Mouse (Mus musculus): ENCODE data around the gene Rxfp2. TPM values are rescaled to one million over a fixed set of nuclear protein-coding genes. Genes with fewer than 3 reads are reported as not detected.
A peak's percentile ranks its signal among the peaks of the same experiment; 100 is the strongest.

Gene Rxfp2
- polyA plus RNA-seq, 1 experiment from 2014 or later = 0.33 TPM

- 56% methylated on average over 5 of the region's 5 CpGs for WGBS
- no peaks in the 10 kb centered on the region for H3K4me1 ChIP-seq (replicated peaks; ENCODE audit: control insufficient read depth, insufficient read depth, low read length)
- no peak overlapping the region for H3K9ac ChIP-seq (ENCODE audit: low read length)
- no peak overlapping the region for H3K4me2 ChIP-seq (ENCODE audit: low read depth, low read length, severe bottlenecking)
- H3K27ac ChIP-seq (ENCODE audit: low read depth, low read length) = no peak overlapping the region
- H3K9me3 ChIP-seq (ENCODE audit: control insufficient read depth, low read length) = no peaks in the 10 kb centered on the region
- no peak for ATAC-seq (replicated peaks; ENCODE audit: low FRiP score)
- H3K27me3 ChIP-seq (ENCODE audit: control insufficient read depth, insufficient read depth, low read length) = no peaks in the 10 kb centered on the region
- no peaks in the 10 kb centered on the region for H3K36me3 ChIP-seq (ENCODE audit: control insufficient read depth, insufficient read depth, low read length)
- DNase-seq (ENCODE audit: low spot score) = peak; percentile 73
- no peak overlapping the region for H3K4me3 ChIP-seq (ENCODE audit: low read depth, low read length)
These were observed 33.4 kb downstream of the Rxfp2 start for GRCm38 (mm10) chr5:150051828-150052227.

- ATAC-seq (replicated peaks; ENCODE audit: low FRiP score) (no peak), DNase-seq (ENCODE audit: low spot score) (no peak)
- H3K4me3 ChIP-seq (ENCODE audit: low read depth, low read length) = no peak overlapping the region
- H3K27me3 ChIP-seq (ENCODE audit: control insufficient read depth, insufficient read depth, low read length) = no peaks in the 10 kb centered on the region
- H3K27ac ChIP-seq (ENCODE audit: low read depth, low read length) = no peak overlapping the region
- no peak overlapping the region for H3K9ac ChIP-seq (ENCODE audit: low read length)
- no peak overlapping the region for H3K4me2 ChIP-seq (ENCODE audit: low read depth, low read length, severe bottlenecking)
- 89% methylated on average over 4 of the region's 4 CpGs for WGBS
- H3K9me3 ChIP-seq (ENCODE audit: control insufficient read depth, low read length) = no peaks in the 10 kb centered on the region
- no peaks in the 10 kb centered on the region for H3K4me1 ChIP-seq (replicated peaks; ENCODE audit: control insufficient read depth, insufficient read depth, low read length)
- no peaks in the 10 kb centered on the region for H3K36me3 ChIP-seq (ENCODE audit: control insufficient read depth, insufficient read depth, low read length)
These were observed 34.8 kb downstream of the Rxfp2 start for GRCm38 (mm10) chr5:150053294-150053693.

- no peak for ATAC-seq (replicated peaks; ENCODE audit: low FRiP score)
- H3K4me1 ChIP-seq (replicated peaks; ENCODE audit: control insufficient read depth, insufficient read depth, low read length) = no peaks in the 10 kb centered on the region
- no peaks in the 10 kb centered on the region for H3K9me3 ChIP-seq (ENCODE audit: control insufficient read depth, low read length)
- DNase-seq (ENCODE audit: low spot score) = no peak
- H3K27me3 ChIP-seq (ENCODE audit: control insufficient read depth, insufficient read depth, low read length) = no peaks in the 10 kb centered on the region
- no peak overlapping the region for H3K27ac ChIP-seq (ENCODE audit: low read depth, low read length)
- no peak overlapping the region for H3K9ac ChIP-seq (ENCODE audit: low read length)
- H3K4me2 ChIP-seq (ENCODE audit: low read depth, low read length, severe bottlenecking) = no peak overlapping the region
- 90% methylated on average over 7 of the region's 7 CpGs for WGBS
- H3K4me3 ChIP-seq (ENCODE audit: low read depth, low read length) = no peak overlapping the region
- no peaks in the 10 kb centered on the region for H3K36me3 ChIP-seq (ENCODE audit: control insufficient read depth, insufficient read depth, low read length)
These were observed 35.5 kb downstream of the Rxfp2 start for GRCm38 (mm10) chr5:150053956-150054355.

GRCm38 (mm10) chr5:150055322-150055721 lies 36.8 kb downstream of the Rxfp2 start:
- WGBS = 97% methylated on average over 1 of the region's 1 CpGs
- no peak overlapping the region for H3K9ac ChIP-seq (ENCODE audit: low read length)
- H3K4me2 ChIP-seq (ENCODE audit: low read depth, low read length, severe bottlenecking) = no peak overlapping the region
- H3K4me1 ChIP-seq (replicated peaks; ENCODE audit: control insufficient read depth, insufficient read depth, low read length) = no peaks in the 10 kb centered on the region
- no peak for DNase-seq (ENCODE audit: low spot score)
- no peak for ATAC-seq (replicated peaks; ENCODE audit: low FRiP score)
- no peaks in the 10 kb centered on the region for H3K9me3 ChIP-seq (ENCODE audit: control insufficient read depth, low read length)
- H3K27me3 ChIP-seq (ENCODE audit: control insufficient read depth, insufficient read depth, low read length) = no peaks in the 10 kb centered on the region
- H3K27ac ChIP-seq (ENCODE audit: low read depth, low read length) = no peak overlapping the region
- H3K4me3 ChIP-seq (ENCODE audit: low read depth, low read length) = no peak overlapping the region
- H3K36me3 ChIP-seq (ENCODE audit: control insufficient read depth, insufficient read depth, low read length) = no peaks in the 10 kb centered on the region

- Histone ChIP-seq H3K9me3 (ENCODE audit: control insufficient read depth, low read length) (no peaks in the 10 kb centered on the region), H3K36me3 (ENCODE audit: control insufficient read depth, insufficient read depth, low read length) (no peaks in the 10 kb centered on the region), H3K9ac (ENCODE audit: low read length) (no peak overlapping the region), H3K27ac (ENCODE audit: low read depth, low read length) (no peak overlapping the region), H3K4me1 (replicated peaks; ENCODE audit: control insufficient read depth, insufficient read depth, low read length) (no peaks in the 10 kb centered on the region), H3K4me2 (ENCODE audit: low read depth, low read length, severe bottlenecking) (no peak overlapping the region), H3K27me3 (ENCODE audit: control insufficient read depth, insufficient read depth, low read length) (no peaks in the 10 kb centered on the region), H3K4me3 (ENCODE audit: low read depth, low read length) (no peak overlapping the region)
- DNase-seq (ENCODE audit: low spot score) (peak; percentile 23), ATAC-seq (replicated peaks; ENCODE audit: low FRiP score) (no peak)
- WGBS = 82% methylated on average over 5 of the region's 5 CpGs
These were observed 37.6 kb downstream of the Rxfp2 start for GRCm38 (mm10) chr5:150056056-150056455.

GRCm38 (mm10) chr5:150058845-150059244 lies 40.4 kb downstream of the Rxfp2 start:
- 81% methylated on average over 5 of the region's 5 CpGs for WGBS
- Histone ChIP-seq H3K9ac (ENCODE audit: low read length) (no peak overlapping the region), H3K9me3 (ENCODE audit: control insufficient read depth, low read length) (no peaks in the 10 kb centered on the region)

GRCm38 (mm10) chr5:150059466-150059865 lies 41.0 kb downstream of the Rxfp2 start:
- ATAC-seq (replicated peaks; ENCODE audit: low FRiP score) (no peak), DNase-seq (ENCODE audit: low spot score) (no peak)
- WGBS = 96% methylated on average over 9 of the region's 9 CpGs
- Histone ChIP-seq H3K27ac (ENCODE audit: low read depth, low read length) (no peak overlapping the region), H3K36me3 (ENCODE audit: control insufficient read depth, insufficient read depth, low read length) (no peaks in the 10 kb centered on the region), H3K27me3 (ENCODE audit: control insufficient read depth, insufficient read depth, low read length) (no peaks in the 10 kb centered on the region), H3K4me1 (replicated peaks; ENCODE audit: control insufficient read depth, insufficient read depth, low read length) (no peaks in the 10 kb centered on the region), H3K9me3 (ENCODE audit: control insufficient read depth, low read length) (no peaks in the 10 kb centered on the region), H3K4me3 (ENCODE audit: low read depth, low read length) (no peak overlapping the region), H3K9ac (ENCODE audit: low read length) (no peak overlapping the region), H3K4me2 (ENCODE audit: low read depth, low read length, severe bottlenecking) (no peak overlapping the region)

More at GRCm38 (mm10) chr5:150058845-150059244, 40.4 kb downstream of the Rxfp2 start:
- Histone ChIP-seq H3K4me1 (replicated peaks; ENCODE audit: control insufficient read depth, insufficient read depth, low read length) (no peaks in the 10 kb centered on the region), H3K27ac (ENCODE audit: low read depth, low read length) (no peak overlapping the region), H3K27me3 (ENCODE audit: control insufficient read depth, insufficient read depth, low read length) (no peaks in the 10 kb centered on the region), H3K36me3 (ENCODE audit: control insufficient read depth, insufficient read depth, low read length) (no peaks in the 10 kb centered on the region), H3K4me2 (ENCODE audit: low read depth, low read length, severe bottlenecking) (no peak overlapping the region), H3K4me3 (ENCODE audit: low read depth, low read length) (no peak overlapping the region)
- peak; percentile 33 for DNase-seq (ENCODE audit: low spot score)
- no peak for ATAC-seq (replicated peaks; ENCODE audit: low FRiP score)

- Histone ChIP-seq H3K4me2 (ENCODE audit: low read depth, low read length, severe bottlenecking) (no peak overlapping the region), H3K4me3 (ENCODE audit: low read depth, low read length) (no peak overlapping the region), H3K9ac (ENCODE audit: low read length) (no peak overlapping the region), H3K36me3 (ENCODE audit: control insufficient read depth, insufficient read depth, low read length) (no peaks in the 10 kb centered on the region), H3K27me3 (ENCODE audit: control insufficient read depth, insufficient read depth, low read length) (no peaks in the 10 kb centered on the region), H3K4me1 (replicated peaks; ENCODE audit: control insufficient read depth, insufficient read depth, low read length) (no peaks in the 10 kb centered on the region), H3K9me3 (ENCODE audit: control insufficient read depth, low read length) (no peaks in the 10 kb centered on the region), H3K27ac (ENCODE audit: low read depth, low read length) (no peak overlapping the region)
- 90% methylated on average over 9 of the region's 9 CpGs for WGBS
- no peak for ATAC-seq (replicated peaks; ENCODE audit: low FRiP score)
- DNase-seq (ENCODE audit: low spot score) = no peak
These were observed 42.6 kb downstream of the Rxfp2 start for GRCm38 (mm10) chr5:150061086-150061485.

- no peak overlapping the region for H3K4me3 ChIP-seq (ENCODE audit: low read depth, low read length)
- no peak overlapping the region for H3K9ac ChIP-seq (ENCODE audit: low read length)
- ATAC-seq (replicated peaks; ENCODE audit: low FRiP score) (no peak), DNase-seq (ENCODE audit: low spot score) (no peak)
- H3K27ac ChIP-seq (ENCODE audit: low read depth, low read length) = no peak overlapping the region
- H3K4me1 ChIP-seq (replicated peaks; ENCODE audit: control insufficient read depth, insufficient read depth, low read length) = no peaks in the 10 kb centered on the region
- no peaks in the 10 kb centered on the region for H3K36me3 ChIP-seq (ENCODE audit: control insufficient read depth, insufficient read depth, low read length)
- WGBS = 67% methylated on average over 10 of the region's 10 CpGs
- H3K4me2 ChIP-seq (ENCODE audit: low read depth, low read length, severe bottlenecking) = no peak overlapping the region
- no peaks in the 10 kb centered on the region for H3K27me3 ChIP-seq (ENCODE audit: control insufficient read depth, insufficient read depth, low read length)
- H3K9me3 ChIP-seq (ENCODE audit: control insufficient read depth, low read length) = no peaks in the 10 kb centered on the region
These were observed 45.8 kb downstream of the Rxfp2 start for GRCm38 (mm10) chr5:150064286-150064685.
